Mouse (Mus musculus) T-helper 17 cell (primary cell): ENCODE measurements around the gene Arhgap15.

Experiments
- in situ Hi-C, 2 experiments: fragments of 300-600 bp; cut with MboI, MseI; formaldehyde crosslinking; loops; 1 replicate in 1 of 2; 2 replicates in 1 of 2; pipeline ENCODE4 v1.15.1; 2025; ENCODE audit warnings: high pct_unique_total_duplicates in 2 of 2

Gene Arhgap15

DNA sequence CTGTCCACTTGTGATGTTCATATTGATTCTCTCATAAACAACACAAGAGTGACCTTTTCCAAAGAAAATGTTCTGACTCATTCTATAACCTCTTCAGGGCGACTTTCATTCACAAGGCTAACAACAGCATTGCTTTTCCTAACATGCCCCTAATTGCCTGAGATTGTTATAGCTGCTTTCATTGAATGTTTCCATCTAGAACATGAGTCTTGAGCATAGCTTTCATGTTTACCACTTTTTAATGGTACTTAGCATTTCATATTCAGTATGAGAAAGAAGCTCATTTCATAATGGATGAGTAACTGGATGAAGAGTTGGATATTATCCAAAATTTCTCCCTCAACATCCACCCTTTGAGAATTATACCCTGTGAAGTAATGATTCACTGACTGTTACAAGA is 403.7 kb downstream of the Arhgap15 start:
- in situ Hi-C loops: no loop called here

DNA sequence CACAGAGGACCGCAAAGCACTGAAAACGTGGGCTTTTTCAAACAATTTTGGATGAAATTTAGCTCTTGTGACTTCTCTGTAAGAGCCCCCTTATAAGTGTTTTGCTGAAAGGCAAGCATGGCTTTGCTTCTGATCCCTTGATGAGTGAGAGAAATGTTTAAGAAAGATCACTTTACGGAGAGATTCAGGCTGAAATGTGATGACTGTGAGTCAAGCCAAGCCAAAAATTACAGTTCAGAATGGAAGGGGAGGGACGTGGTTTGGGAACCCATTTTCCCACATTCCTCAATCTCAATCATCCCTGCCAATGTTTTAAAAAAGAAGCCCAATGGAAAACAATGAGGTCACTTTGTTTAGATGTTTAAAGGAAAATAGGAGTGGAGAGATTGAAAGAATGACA is 411.7 kb downstream of the Arhgap15 start:
- in situ Hi-C loops: no loop called here

DNA sequence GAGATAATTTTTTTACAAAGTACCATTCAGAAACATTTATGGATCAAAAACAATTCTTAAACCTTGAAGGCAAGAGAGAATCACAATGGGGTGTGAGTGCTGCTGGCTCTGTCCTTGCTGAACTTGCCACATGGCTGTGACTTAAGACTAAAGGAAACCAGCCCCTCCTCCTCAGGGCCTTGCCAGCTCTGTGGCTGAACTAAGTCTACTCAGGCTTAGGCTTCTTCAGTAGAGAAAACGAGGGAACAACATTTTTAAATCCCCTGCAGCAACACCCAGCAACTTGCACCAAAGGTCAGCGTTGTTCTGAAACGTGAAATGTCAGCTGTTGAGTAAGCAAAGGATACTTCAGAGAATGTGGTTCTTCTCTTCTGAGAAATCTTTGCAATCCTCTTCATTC is 417.2 kb downstream of the Arhgap15 start:
- in situ Hi-C loops: no loop called here

DNA sequence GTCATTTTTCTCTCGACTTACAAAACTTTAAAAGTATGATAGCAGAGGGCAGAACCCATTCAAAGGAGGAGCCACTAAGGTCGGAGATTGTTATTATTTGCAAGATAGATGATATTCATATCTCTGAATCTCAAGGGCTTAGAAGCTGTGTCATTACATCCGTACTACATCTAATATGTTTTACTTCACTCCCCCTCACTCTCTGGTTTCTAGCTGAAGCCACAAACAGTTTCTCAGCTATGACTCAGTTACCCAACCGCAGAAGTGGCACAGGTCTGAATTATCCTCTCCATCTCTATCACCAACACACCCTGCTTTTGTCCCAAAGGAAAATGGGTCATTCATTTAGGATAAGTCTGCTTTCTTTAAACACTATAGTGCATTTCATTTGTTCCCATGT is 418.1 kb downstream of the Arhgap15 start:
- in situ Hi-C loops: no loop called here

DNA sequence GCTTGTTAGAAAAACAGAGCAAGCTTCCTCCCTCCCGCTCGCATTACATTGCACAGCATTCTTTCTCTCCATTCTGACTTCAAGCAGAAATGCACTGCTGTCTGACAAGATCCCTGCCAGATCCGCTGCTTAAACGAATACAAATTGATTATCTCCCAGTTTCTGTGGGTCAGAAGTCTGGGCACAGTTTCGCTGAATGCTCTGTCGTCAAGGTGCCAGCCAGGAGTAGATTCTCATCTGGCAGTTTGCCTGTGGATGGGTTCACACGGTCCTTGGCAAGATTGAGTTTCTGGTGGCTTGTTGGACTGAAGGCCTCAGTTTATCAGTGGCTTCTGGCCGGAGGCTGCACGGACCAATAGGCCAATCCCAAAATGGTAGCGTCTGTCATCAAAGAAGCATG is 435.9 kb downstream of the Arhgap15 start:
- in situ Hi-C loops: no loop called here

DNA sequence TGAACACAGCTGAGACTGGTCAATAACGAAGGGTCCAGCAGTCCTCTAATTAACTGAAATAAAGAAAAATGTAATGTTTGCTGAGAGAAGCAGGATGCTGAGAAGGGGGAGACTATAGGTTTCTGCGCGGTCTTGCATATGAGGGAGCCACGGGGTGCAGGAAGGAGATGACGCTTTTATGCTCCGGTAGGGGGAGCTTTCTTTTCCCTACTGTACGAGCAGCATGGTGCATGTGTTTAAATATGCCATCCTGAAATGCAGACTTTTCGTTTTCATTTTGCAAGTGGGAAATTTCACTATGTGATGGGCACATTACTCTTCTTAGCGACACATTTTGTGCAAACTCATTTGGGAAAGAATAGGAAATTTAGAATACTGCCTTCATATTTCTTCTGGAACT is 442.1 kb downstream of the Arhgap15 start:
- in situ Hi-C loops: no loop called here

DNA sequence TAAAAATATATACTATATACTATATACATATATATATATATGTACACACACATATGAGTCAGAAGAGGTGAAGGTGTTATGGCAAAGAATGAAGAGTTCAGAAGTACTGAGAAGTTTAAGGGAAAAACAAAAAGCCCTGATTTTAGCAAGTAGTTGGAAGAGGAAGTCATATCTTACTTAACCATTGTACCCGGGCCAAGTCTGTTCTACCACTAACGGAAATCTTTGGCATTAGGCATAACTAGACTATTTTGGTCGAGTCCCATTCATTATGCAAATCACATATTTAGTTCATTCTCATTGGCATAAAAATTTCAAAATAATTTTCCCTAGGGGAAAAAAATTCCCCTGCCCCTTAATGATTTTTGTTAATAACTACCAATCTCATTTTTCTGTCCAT is 443.4 kb downstream of the Arhgap15 start:
- in situ Hi-C loops: no loop called here

DNA sequence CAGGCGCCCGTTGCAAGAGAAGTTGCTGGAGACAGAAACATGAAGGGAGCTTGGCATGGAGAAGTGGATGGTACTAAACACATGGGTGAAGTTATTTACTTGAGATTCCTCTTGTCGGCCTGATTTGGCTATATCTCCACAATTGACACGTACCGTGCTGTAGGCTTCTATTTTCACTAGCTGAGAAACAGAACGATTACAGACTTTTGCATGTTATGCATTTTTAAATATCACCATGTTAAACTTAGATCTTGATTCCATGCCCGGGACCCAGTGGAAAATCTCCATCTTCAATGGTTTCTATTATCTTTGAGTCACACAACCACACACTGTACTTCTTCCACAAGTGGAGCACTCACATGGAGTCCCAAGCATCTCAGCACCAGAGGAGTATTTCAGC is 466.9 kb downstream of the Arhgap15 start:
- in situ Hi-C loops: no loop called here

DNA sequence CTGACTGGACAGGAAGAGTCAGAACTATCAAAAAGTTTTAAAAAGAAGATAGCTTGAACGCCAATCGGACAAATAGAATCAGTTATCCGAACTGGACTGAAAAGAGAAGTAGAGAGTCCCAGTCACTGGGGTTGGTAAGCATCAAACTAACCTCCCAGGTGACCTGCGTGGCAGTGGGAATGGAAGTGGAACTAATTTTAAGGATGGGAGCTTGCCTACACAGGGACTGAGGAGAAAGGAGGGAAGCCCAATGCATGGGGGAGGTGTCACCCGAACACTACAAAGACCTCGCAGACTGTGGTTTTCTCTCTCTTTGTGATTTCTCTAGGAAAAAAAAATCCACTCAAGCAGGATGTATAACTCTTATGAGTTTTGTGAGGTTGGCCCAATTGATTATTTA is 469.2 kb downstream of the Arhgap15 start:
- in situ Hi-C loops: no loop called here

DNA sequence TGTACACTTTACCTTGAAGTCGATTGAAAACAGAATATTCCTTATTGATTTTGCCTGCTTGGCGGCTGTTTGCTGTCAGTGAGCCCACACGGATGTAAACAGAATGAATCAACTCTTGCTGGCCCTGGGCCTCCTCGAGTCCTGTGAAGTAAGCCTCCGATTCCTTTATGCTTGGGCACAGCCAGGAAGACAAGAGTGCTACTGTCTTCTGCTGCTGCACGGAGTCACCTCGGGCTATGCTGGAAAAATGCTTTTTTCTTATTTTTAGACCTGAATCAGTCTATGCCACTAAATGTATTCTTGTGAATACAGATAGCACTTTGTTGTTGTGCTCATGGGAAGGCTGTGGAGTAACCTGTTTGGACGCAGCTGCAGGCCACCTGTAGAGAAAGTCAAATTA is 469.7 kb downstream of the Arhgap15 start:
- in situ Hi-C loops: no loop called here

DNA sequence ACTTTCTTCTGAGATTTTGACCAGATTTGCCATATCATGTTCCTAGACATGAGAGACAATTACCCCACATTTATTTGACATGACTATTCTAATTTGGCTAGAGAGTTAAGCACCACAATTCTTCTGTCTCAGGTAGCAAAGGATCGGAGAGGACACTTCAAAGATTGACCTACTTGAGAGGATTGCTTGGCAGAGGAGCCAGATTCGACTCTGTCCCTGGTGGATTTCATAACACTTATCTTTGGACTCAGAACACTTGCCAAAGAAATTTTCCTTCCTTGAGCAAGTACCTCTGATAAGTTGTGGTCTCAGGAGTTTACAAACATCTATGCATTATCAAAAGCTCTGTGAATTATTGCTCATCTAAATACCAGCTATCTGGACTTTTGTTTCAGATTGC is 473.1 kb downstream of the Arhgap15 start:
- in situ Hi-C loops: no loop called here

DNA sequence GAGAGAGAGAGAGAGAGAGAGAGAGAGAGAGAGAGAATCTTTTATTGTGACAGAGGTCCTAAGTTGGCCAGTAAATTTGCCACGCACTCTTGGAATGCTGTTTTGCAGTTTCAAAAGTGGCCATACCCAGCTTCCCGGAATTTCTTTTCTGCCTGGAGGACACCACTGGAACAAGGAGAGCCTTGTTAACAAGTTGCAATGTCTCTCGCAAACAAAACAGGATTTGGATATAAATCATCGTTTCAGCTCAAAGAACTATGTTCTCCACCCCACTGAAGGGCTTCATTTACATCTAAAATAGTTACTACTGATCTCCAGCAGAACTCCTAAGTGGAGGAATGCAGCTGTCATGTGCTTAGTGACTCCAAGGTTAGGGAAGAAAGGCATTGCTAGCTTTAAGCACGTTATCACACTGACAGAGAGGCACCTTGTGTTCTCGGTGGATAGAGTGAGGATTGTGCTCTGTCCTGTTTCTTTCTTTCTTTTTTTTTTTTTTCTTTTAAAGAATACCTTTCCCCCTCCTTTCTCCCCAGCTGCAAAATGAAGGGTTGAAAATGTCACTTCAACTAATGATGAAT is 473.6 kb downstream of the Arhgap15 start:
- in situ Hi-C loops: no loop called here

DNA sequence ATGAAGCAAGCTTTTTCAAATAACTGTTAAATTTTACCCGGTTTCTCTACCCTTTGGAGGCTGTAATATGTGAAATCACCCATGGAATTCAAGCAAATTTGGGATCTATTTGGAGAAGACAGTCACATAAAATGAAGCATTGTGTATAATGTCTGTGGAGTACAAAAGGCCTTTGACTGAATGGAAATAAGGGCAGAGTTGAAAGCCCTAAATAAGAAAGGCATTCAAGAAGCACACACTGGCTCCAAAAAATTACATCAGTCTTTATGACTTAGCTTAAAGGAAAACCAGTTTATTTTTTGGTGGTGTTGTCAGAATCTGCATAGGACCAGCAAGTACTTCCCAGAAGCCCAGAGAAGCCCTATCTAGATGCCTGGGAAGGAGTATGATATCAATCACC is 486.2 kb downstream of the Arhgap15 start:
- in situ Hi-C loops: no loop called here

DNA sequence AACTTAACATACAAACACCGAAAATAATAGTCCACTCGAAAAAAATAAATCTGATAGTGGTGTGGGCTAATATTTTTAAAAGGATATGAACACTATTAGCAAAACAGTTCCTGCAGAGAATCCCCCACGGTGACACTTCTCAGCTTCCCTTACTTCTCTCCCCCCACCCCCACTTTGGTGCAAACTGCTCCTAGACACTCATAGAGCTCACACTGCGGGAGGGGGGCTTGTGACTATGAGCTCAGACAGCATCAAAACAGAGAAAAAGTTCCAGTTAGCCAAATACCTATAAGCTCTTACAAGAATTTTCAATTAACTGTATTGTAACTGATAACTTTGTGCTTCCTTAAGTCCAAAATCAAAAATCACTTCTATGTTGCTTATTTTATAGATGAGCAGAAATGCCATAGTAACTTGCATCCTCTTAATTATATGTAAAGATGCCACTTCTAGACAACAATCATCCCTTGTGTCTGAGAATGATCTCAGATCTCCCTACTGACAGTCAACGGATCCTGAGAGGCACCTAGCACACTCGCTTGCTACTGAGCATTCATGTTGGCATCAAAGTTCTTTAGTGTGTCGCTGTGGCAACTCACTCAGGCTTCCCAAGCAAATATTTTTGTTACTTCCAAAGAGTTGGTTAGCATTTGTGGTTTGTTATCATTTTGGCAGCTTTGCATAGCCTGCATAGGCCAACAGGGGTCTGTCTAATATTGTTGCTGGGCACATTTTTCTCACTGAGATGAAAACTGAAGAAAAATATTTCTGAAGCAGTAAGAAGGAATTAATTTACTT is 493.2 kb downstream of the Arhgap15 start:
- in situ Hi-C loops: no loop called here

DNA sequence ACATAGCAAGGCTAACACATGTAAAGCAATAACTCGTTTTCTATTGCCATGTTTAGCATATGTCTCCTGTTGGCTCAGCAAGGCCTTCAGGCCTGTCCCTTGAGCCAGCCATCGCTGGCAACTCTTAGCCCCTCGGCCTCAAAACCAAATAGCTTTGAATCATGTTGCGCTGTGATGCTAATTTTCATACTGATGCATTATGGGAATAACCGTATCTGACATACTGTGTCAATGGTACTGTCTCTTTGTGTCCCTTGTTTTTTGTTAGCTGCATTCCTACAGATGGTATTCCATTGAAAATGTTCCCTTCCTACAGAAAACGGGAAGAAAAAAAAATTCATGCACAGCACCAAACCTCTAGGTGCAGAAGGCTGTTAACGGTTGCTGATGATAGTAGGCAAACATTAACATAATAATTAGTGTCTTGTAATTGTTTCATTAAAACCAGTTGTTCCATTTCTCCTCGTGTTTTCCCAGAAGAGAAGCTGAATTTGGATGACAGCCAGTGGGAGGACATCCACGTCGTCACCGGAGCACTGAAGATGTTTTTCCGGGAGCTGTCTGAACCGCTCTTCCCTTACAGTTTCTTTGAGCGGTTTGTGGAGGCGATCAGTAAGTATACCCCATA is 494.1 kb downstream of the Arhgap15 start:
- in situ Hi-C loops: no loop called here

DNA sequence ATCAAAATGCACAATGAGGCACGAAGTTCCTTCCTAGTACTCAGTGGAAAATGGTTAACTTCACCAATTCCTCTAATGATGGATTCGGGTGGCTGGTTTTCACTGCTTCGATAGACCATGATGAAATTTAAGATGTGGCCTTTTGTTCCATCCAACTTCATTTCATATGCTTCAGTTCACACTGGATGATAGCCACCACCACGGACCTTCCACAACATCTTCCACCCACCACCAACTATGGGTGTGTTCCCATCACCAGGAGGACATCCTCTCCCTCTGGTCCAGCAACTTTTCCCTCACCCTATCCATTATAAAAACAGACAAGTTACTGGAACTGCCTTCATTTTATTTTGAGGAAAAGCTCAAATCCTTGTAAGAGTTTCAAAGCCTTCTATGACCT is 506.7 kb downstream of the Arhgap15 start:
- in situ Hi-C loops: no loop called here

DNA sequence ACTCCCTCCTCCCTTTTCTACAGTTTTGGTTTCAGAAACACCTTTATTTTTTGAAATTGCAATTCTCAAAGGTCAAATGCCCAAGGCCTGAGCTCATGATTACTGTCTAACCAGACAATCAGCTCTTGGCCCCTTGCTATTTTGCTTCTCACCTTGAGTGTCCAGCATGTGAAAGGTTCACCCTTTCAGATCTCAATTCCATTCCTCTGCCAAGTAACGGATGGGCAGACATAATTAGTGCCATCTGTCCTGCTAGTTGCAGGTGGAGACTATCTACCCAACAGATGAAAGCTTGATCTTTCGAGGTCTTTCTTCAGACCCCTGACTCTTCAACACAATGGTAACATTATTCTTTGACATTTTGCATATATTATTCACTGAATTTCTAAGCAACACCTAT is 509.3 kb downstream of the Arhgap15 start:
- in situ Hi-C loops: no loop called here

DNA sequence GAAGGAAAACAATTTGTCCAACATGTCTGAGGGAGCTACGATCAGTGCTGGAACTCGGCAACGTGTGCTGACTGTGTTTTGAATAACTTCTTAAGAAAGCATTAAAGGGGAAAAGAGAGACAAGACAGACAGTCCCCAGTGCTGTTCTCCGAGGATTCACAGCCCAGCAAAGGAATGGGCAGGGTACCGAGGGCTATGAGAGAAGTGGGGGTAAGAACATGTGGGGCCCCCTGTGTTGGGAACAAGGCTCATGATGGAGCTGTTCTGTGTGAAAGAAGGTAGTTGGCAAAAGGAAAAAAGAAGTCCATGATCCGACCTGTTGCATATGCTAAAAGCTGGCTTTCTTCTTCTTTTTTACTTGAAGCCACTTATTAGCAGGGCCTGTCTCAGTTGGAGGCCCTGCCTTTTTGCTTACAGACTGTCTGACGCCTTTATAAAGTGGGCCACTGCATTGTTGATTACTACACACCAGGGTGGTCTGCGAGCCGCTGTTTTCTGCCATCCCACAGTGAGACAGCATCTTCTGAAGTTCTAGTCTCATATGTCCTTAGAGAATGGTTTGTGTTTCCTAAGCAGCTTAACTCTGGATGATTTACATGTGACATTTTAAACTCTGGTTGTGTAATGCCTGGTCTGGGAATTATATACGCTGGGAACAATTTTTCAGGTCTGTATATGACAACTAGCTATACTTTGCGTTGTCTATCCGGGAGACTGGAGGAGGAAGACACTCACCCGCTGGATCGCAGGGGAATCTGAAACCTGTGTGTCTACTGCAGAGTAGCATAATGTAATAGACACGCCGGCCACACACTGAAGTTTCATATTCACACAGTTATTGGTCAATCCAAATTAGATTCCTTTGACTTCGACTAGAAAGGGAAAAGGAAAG is 523.1 kb downstream of the Arhgap15 start:
- in situ Hi-C loops: no loop called here

DNA sequence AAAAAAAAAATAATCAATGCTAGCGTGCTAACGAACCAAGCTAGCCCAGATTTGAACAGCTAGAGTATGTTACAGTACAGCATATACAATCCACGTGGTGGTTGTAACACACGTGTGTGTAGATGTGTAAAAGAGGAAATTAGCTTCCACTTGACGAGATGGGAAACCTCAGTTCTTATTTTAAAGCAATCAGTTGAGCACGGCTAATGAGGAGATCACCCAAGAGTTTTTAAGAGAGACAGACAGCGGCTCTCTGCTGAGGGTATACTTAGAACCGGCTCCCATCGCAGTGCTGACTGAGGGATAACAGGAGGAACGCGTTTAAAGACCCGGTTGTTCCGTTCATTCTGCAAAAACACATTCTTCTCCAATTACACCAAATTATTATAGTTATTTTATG is 524.0 kb downstream of the Arhgap15 start:
- in situ Hi-C loops: no loop called here

DNA sequence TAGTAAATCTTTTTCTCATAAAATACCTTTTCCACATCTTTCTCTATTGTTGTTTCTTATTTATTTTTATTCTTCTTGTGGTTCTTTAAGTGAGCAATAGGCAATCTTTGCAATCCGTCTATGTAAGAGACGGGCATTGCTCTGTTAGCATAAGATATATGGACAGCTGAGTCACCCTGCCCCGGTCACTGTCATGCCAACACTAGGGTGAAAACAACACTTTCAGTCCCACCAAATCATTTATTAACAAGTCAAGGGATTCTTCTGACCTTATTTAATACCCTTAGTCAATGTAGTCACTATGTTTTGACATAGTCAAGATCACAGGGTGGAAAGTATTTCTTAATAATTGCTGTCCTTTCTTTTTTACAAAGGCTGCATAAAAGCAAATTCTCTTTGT is 525.8 kb downstream of the Arhgap15 start:
- in situ Hi-C loops: no loop called here

DNA sequence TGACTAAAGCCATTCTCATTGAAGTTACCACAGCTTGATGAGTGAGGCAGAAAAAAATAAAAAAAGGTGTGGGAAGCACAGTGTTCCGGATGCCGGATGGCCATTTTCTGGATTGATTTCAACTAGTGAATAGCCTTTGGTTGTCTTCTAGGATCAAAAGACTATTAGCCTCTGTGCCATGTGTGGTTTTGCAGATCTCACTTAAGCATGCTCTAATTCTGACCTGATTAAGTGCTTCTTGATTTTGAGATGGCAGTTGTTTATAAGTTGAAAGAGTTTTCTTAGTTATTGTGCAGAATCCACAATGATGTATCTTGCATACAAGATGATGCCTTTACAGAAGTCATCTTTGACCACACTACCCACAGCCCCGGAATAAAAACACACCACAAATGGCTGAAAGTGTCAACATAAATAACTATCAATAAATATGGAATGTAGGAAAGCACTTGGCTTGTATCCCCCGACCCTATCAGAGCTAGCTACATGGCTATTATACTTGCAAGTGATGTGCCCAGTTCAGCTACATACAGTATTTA is 537.6 kb downstream of the Arhgap15 start:
- in situ Hi-C loops: no loop called here

DNA sequence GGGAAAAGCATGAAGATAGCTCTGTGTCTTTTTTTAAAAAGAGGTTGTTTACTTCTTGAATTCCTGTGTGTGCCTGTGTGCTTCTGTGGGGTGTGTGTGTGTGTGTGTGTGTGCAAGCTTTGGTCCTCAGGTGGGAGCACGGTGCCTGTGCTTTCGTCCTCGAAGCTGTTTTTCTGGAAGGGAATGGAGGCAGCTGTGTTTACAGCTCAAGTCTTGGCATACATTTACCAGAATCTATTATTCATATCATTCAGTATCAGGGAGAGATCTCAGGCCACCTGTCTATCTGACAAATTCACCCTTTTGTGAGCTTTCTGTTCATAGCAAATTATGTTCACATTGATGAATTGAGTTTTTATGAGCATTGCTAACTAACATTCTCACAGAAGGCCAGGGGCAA is 550.5 kb downstream of the Arhgap15 start:
- in situ Hi-C loops: no loop called here
